9 mouse cellular contexts compared by ENCODE assay signal in the genomic region with DNA sequence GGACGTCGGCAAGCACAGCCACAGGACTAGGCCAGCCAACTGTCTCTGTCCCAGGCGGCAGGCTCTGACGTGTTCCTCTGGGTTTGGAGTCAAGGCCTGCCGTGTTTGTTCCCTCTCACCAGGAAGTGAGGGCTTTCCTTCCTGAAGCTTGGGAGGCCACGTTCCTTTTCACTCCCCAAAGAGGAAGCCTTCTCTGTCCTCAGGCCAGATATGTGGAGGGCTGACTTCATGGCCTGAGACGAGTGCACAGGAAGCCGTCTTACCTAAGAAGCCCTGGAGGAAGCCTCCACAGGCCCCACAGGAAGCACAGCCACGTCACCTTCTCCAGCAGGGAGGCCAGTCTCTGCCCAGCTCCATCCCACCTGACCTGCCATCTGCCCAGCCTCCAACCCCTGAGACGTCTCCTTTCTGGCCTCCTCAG. TPM values are rescaled to one million over a fixed set of nuclear protein-coding genes. Genes with fewer than 3 reads are reported as not detected.
DNase-seq lines count a peak whose midpoint lies in the region; ATAC-seq and TF ChIP-seq lines count a peak whose summit lies in the region.
"Had no signal": no experiment of that assay in that cellular context is flagged by ENCODE, and none has a peak within 500 bp of the region (broad histone marks: within the 10 kb centered on the region; RNA-seq: fewer than 3 reads in every experiment).

No protein-coding gene starts in this region.

- no peak overlapping the region for H3K4me2 ChIP-seq in lung, embryonic 15.5 days
- no peak overlapping the region for H3K4me2 ChIP-seq in stomach, postnatal 0 days (replicated peaks; ENCODE audit: low read depth)

- H3K4me1 ChIP-seq in kidney, adult 2 months (ENCODE audit: control insufficient read depth, insufficient read depth, low read length): peaks cover 20% of the 10 kb centered on the region; the same call in 1 of the 2 replicates
- peaks cover 25% of the 10 kb centered on the region for H3K4me1 ChIP-seq in lung, embryonic 15.5 days
- 0 out of 2 replicates have a peak, but pooled peaks cover 2% of the 10 kb centered on the region for H3K4me1 ChIP-seq in stomach, postnatal 0 days (replicated peaks; ENCODE audit: control insufficient read depth, insufficient read depth)

- no peak for TF ChIP-seq CTCF in left cerebral cortex, adult 2 months (IDR thresholded peaks at IDR 0.05)
- TF ChIP-seq CTCF in kidney, adult 2 months (conservative IDR thresholded peaks at IDR 0.05; ENCODE audit: insufficient read depth, insufficient read length, low read depth, low read length): no peak
- no peak for TF ChIP-seq CTCF in stomach, postnatal 0 days (IDR thresholded peaks at IDR 0.05; ENCODE audit: low read depth)

- WGBS in kidney, adult 2 months: 61% methylated on average over 10 of the region's 10 CpGs
- 58% methylated on average over 10 of the region's 10 CpGs for WGBS in lung, embryonic 15.5 days
- WGBS in stomach, postnatal 0 days: 56% methylated on average over 10 of the region's 10 CpGs

- no peak for DNase-seq in left cerebral cortex, adult 2 months (ENCODE audit: extremely low spot score in 1 of 2, low spot score in 2 of 2)
- DNase-seq in left cerebral cortex, adult 11 months (ENCODE audit: low spot score): no peak
- peak; percentile 41 to 44 for DNase-seq in gastrocnemius, postnatal 36 days
- peak; percentile 85 for DNase-seq in kidney, adult 2 months
- no peak for DNase-seq in stomach, postnatal 0 days (ENCODE audit: low spot score)
- no peak for DNase-seq in right cerebral cortex, postnatal 4 days
- no peak for DNase-seq in frontal cortex, postnatal 36 days (ENCODE audit: low spot score in 2 of 2)

- no peak for ATAC-seq in lung, embryonic 15.5 days (ENCODE audit: borderline replicate concordance, extremely low read depth, low FRiP score, low TSS enrichment)
- peak; percentile 33; the same call in 1 of the 2 replicates for ATAC-seq in stomach, postnatal 0 days (ENCODE audit: low FRiP score, low TSS enrichment)

- intact Hi-C loops in left cerebral cortex, adult 2 months (cut with DNase I): loop anchor here (1.0 kb wide), 1 partner anchor 50 kb away; no protein-coding TSS in a partner anchor
- intact Hi-C loops in gastrocnemius, postnatal 36 days (cut with DNase I): no loop called here

- no peak for TF ChIP-seq EP300 in stomach, postnatal 0 days (optimal IDR thresholded peaks at IDR 0.05)

- no peaks in the 10 kb centered on the region for H3K27me3 ChIP-seq in kidney, adult 2 months (replicated peaks; ENCODE audit: control insufficient read depth, insufficient read depth, low read length)
- H3K27me3 ChIP-seq in lung, embryonic 15.5 days: no peaks in the 10 kb centered on the region
- H3K27me3 ChIP-seq in stomach, postnatal 0 days (ENCODE audit: control insufficient read depth, insufficient read depth, low read length): no peaks in the 10 kb centered on the region

- no peaks in the 10 kb centered on the region for H3K36me3 ChIP-seq in kidney, adult 2 months (ENCODE audit: control insufficient read depth, insufficient read depth, low read length)
- H3K36me3 ChIP-seq in lung, embryonic 15.5 days: no peaks in the 10 kb centered on the region
- H3K36me3 ChIP-seq in stomach, postnatal 0 days (ENCODE audit: control insufficient read depth, insufficient read depth, low read length): no peaks in the 10 kb centered on the region
- H3K36me3 ChIP-seq: G1E had no signal

- no peak for TF ChIP-seq POLR2A in kidney, adult 2 months (IDR thresholded peaks at IDR 0.05; ENCODE audit: low read depth, low read length)

- H3K27ac ChIP-seq in left cerebral cortex, adult 2 months: peak overlapping the region; percentile 80
- H3K27ac ChIP-seq in kidney, adult 2 months (ENCODE audit: insufficient read depth, low read depth, low read length): peak overlapping the region; percentile 84
- peak overlapping the region; percentile 82 for H3K27ac ChIP-seq in lung, embryonic 15.5 days
- peak overlapping the region; percentile 63 for H3K27ac ChIP-seq in stomach, postnatal 0 days (replicated peaks)

- H3K9ac ChIP-seq in lung, embryonic 15.5 days: no peak overlapping the region
- H3K9ac ChIP-seq in stomach, postnatal 0 days (ENCODE audit: low read length): no peak overlapping the region; the same call in 1 of the 2 replicates

- H3K4me3 ChIP-seq in left cerebral cortex, adult 2 months: no peak overlapping the region
- H3K4me3 ChIP-seq in kidney, adult 2 months (ENCODE audit: insufficient read depth, low read depth, low read length): no peak overlapping the region
- no peak overlapping the region for H3K4me3 ChIP-seq in lung, embryonic 15.5 days
- H3K4me3 ChIP-seq in stomach, postnatal 0 days (ENCODE audit: low read depth, low read length): no peak overlapping the region

- H3K9me3 ChIP-seq in lung, embryonic 15.5 days: no peaks in the 10 kb centered on the region
- H3K9me3 ChIP-seq in stomach, postnatal 0 days (ENCODE audit: control insufficient read depth, low read length): no peaks in the 10 kb centered on the region
- H3K9me3 ChIP-seq: G1E had no signal

RNA-seq across cellular contexts. Expression of gene Sik1, which starts 50.2 kb away (rescaled TPM):
- 10 to 100 TPM; 24.5 to 39.5 TPM for total RNA-seq in left cerebral cortex, adult 2 months (2021)
- 10 to 100 TPM; 17.0 to 27.2 TPM for total RNA-seq in gastrocnemius, postnatal 36 days (2021)
- polyA plus RNA-seq in kidney, adult 2 months (2012; rRNA removed): 35.5 and 57.6 TPM in 2 replicates
- 32.7 and 35.4 TPM in 2 replicates for polyA plus RNA-seq in lung, embryonic 15.5 days (2015; fragmentation: Nextera tagmentation; extraction: Ambion mirVana)
- 18.2 and 19.8 TPM in 2 replicates for polyA plus RNA-seq in stomach, postnatal 0 days (2015; fragmentation: Nextera tagmentation; extraction: Ambion mirVana)

Comparison
In these comparisons a context has a peak if more than half of its experiments do, and no peak if none do; other contexts are left out.
1. DNase-seq: peak in gastrocnemius, postnatal 36 days (2 of 2) and kidney, adult 2 months (single experiment); none in left cerebral cortex, adult 2 months (0 of 2), left cerebral cortex, adult 11 months (single experiment), stomach, postnatal 0 days (single experiment), right cerebral cortex, postnatal 4 days (single experiment) and frontal cortex, postnatal 36 days (0 of 2).
2. Peak in every context shown above with its lines, with median percentiles within 50 percentile points of each other: H3K27ac ChIP-seq.